Mouse (Mus musculus): ENCODE measurements at regions not wholly inside any gene's neighbourhood (a gene's known extent, or its start where the extent isn't known, plus 50 kb on each side); places are given as distances from the start of the nearest gene placed in this dataset.

GRCm38 (mm10) chr2:43254709-43255108 is 300.4 kb upstream of the Kynu start:
- no peak overlapping the region for H3K9ac ChIP-seq
- no peaks in the 10 kb centered on the region for H3K27me3 ChIP-seq (replicated peaks)
- 85% methylated on average over 3 of the region's 3 CpGs for WGBS
- no peak for ATAC-seq (ENCODE audit: insufficient read depth, low FRiP score, low read depth)
- H3K27ac ChIP-seq: no peak overlapping the region
- H3K4me1 ChIP-seq: no peaks in the 10 kb centered on the region
- H3K9me3 ChIP-seq: no peaks in the 10 kb centered on the region
- no peaks in the 10 kb centered on the region for H3K36me3 ChIP-seq
- H3K4me3 ChIP-seq (replicated peaks): no peak overlapping the region
- H3K4me2 ChIP-seq: no peak overlapping the region

- Histone ChIP-seq H3K36me3 (no peaks in the 10 kb centered on the region), H3K4me1 (no peaks in the 10 kb centered on the region), H3K4me2 (no peak overlapping the region), H3K27me3 (replicated peaks) (no peaks in the 10 kb centered on the region), H3K4me3 (replicated peaks) (no peak overlapping the region), H3K27ac (no peak overlapping the region), H3K9me3 (no peaks in the 10 kb centered on the region), H3K9ac (no peak overlapping the region)
- 82% methylated on average over 1 of the region's 1 CpGs for WGBS
- no peak for ATAC-seq (ENCODE audit: insufficient read depth, low FRiP score, low read depth)
Measured at GRCm38 (mm10) chr2:43270802-43271201, 284.3 kb upstream of the Kynu start.

- no peak; the same call in 1 of the 2 replicates for ATAC-seq (ENCODE audit: insufficient read depth, low FRiP score, low read depth)
- WGBS: 68% methylated on average over 9 of the region's 9 CpGs
- Histone ChIP-seq H3K27ac (no peak overlapping the region), H3K4me3 (replicated peaks) (no peak overlapping the region), H3K9me3 (no peaks in the 10 kb centered on the region), H3K27me3 (replicated peaks) (no peaks in the 10 kb centered on the region), H3K4me2 (no peak overlapping the region), H3K4me1 (no peaks in the 10 kb centered on the region), H3K36me3 (no peaks in the 10 kb centered on the region), H3K9ac (no peak overlapping the region)
Measured at GRCm38 (mm10) chr2:43272080-43272479, 283.0 kb upstream of the Kynu start.

GRCm38 (mm10) chr2:43274012-43274411 is 281.1 kb upstream of the Kynu start:
- Histone ChIP-seq H3K4me2 (no peak overlapping the region), H3K27ac (no peak overlapping the region), H3K27me3 (replicated peaks) (no peaks in the 10 kb centered on the region), H3K4me3 (replicated peaks) (no peak overlapping the region), H3K9ac (no peak overlapping the region), H3K36me3 (no peaks in the 10 kb centered on the region), H3K4me1 (no peaks in the 10 kb centered on the region), H3K9me3 (no peaks in the 10 kb centered on the region)
- no peak for ATAC-seq (ENCODE audit: insufficient read depth, low FRiP score, low read depth)
- 69% methylated on average over 2 of the region's 2 CpGs for whole genome bisulfite sequencing

GRCm38 (mm10) chr2:43295801-43296200 is 259.3 kb upstream of the Kynu start:
- Histone ChIP-seq H3K9ac (no peak overlapping the region), H3K4me3 (replicated peaks) (no peak overlapping the region), H3K36me3 (no peaks in the 10 kb centered on the region), H3K4me2 (no peak overlapping the region), H3K27ac (no peak overlapping the region), H3K9me3 (no peaks in the 10 kb centered on the region), H3K27me3 (replicated peaks) (no peaks in the 10 kb centered on the region), H3K4me1 (no peaks in the 10 kb centered on the region)
- ATAC-seq (ENCODE audit: insufficient read depth, low FRiP score, low read depth): no peak
- 73% methylated on average over 2 of the region's 2 CpGs for WGBS

GRCm38 (mm10) chr2:43323836-43324235 is 231.3 kb upstream of the Kynu start:
- Histone ChIP-seq H3K27me3 (replicated peaks) (no peaks in the 10 kb centered on the region), H3K4me3 (replicated peaks) (no peak overlapping the region), H3K4me2 (no peak overlapping the region), H3K9me3 (no peaks in the 10 kb centered on the region), H3K36me3 (no peaks in the 10 kb centered on the region), H3K4me1 (no peaks in the 10 kb centered on the region), H3K27ac (no peak overlapping the region), H3K9ac (no peak overlapping the region)
- ATAC-seq (ENCODE audit: insufficient read depth, low FRiP score, low read depth): no peak
- 88% methylated on average over 1 of the region's 1 CpGs for WGBS

- WGBS: 71% methylated on average over 2 of the region's 2 CpGs
- no peak for ATAC-seq (ENCODE audit: insufficient read depth, low FRiP score, low read depth)
- H3K4me3 ChIP-seq (replicated peaks): no peak overlapping the region
- H3K9me3 ChIP-seq: no peaks in the 10 kb centered on the region
- no peaks in the 10 kb centered on the region for H3K4me1 ChIP-seq
- no peaks in the 10 kb centered on the region for H3K27me3 ChIP-seq (replicated peaks)
- no peak overlapping the region for H3K4me2 ChIP-seq
- no peak overlapping the region for H3K27ac ChIP-seq
- H3K9ac ChIP-seq: no peak overlapping the region
- no peaks in the 10 kb centered on the region for H3K36me3 ChIP-seq
Measured at GRCm38 (mm10) chr2:43364301-43364700, 190.8 kb upstream of the Kynu start.

GRCm38 (mm10) chr2:43365812-43366211 is 189.3 kb upstream of the Kynu start:
- no peaks in the 10 kb centered on the region for H3K36me3 ChIP-seq
- H3K9me3 ChIP-seq: no peaks in the 10 kb centered on the region
- no peaks in the 10 kb centered on the region for H3K27me3 ChIP-seq (replicated peaks)
- H3K27ac ChIP-seq: no peak overlapping the region
- WGBS: 62% methylated on average over 2 of the region's 2 CpGs
- H3K4me1 ChIP-seq: no peaks in the 10 kb centered on the region
- H3K4me2 ChIP-seq: no peak overlapping the region
- ATAC-seq (ENCODE audit: insufficient read depth, low FRiP score, low read depth): no peak
- H3K4me3 ChIP-seq (replicated peaks): no peak overlapping the region
- H3K9ac ChIP-seq: no peak overlapping the region

- Histone ChIP-seq H3K4me2 (no peak overlapping the region), H3K27me3 (replicated peaks) (no peaks in the 10 kb centered on the region), H3K27ac (no peak overlapping the region), H3K9ac (no peak overlapping the region), H3K4me1 (no peaks in the 10 kb centered on the region), H3K36me3 (no peaks in the 10 kb centered on the region), H3K9me3 (no peaks in the 10 kb centered on the region), H3K4me3 (replicated peaks) (no peak overlapping the region)
- no peak for ATAC-seq (ENCODE audit: insufficient read depth, low FRiP score, low read depth)
Measured at GRCm38 (mm10) chr2:43403348-43403747, 151.8 kb upstream of the Kynu start.

GRCm38 (mm10) chr2:43404163-43404967 is 150.8 kb upstream of the Kynu start:
- Histone ChIP-seq H3K27me3 (replicated peaks) (no peaks in the 10 kb centered on the region), H3K9ac (no peak overlapping the region), H3K4me2 (no peak overlapping the region), H3K4me3 (replicated peaks) (no peak overlapping the region), H3K9me3 (no peaks in the 10 kb centered on the region), H3K4me1 (no peaks in the 10 kb centered on the region), H3K36me3 (no peaks in the 10 kb centered on the region), H3K27ac (no peak overlapping the region)
- WGBS: 61% methylated on average over 6 of the region's 6 CpGs
- ATAC-seq (ENCODE audit: insufficient read depth, low FRiP score, low read depth): peak; percentile 71

GRCm38 (mm10) chr2:43437251-43437650 is 117.9 kb upstream of the Kynu start:
- H3K27me3 ChIP-seq (replicated peaks): no peaks in the 10 kb centered on the region
- H3K9me3 ChIP-seq: no peaks in the 10 kb centered on the region
- no peak overlapping the region for H3K4me2 ChIP-seq
- no peaks in the 10 kb centered on the region for H3K4me1 ChIP-seq
- no peak overlapping the region for H3K4me3 ChIP-seq (replicated peaks)
- no peaks in the 10 kb centered on the region for H3K36me3 ChIP-seq
- no peak overlapping the region for H3K9ac ChIP-seq
- WGBS: 32% methylated on average over 3 of the region's 3 CpGs
- no peak overlapping the region for H3K27ac ChIP-seq
- ATAC-seq (ENCODE audit: insufficient read depth, low FRiP score, low read depth): no peak

GRCm38 (mm10) chr2:43455158-43455873 is 99.8 kb upstream of the Kynu start:
- 79% methylated on average over 10 of the region's 10 CpGs for WGBS
- no peaks in the 10 kb centered on the region for H3K4me1 ChIP-seq
- H3K9ac ChIP-seq: no peak overlapping the region
- H3K4me3 ChIP-seq (replicated peaks): no peak overlapping the region
- no peak for ATAC-seq (ENCODE audit: insufficient read depth, low FRiP score, low read depth)
- no peaks in the 10 kb centered on the region for H3K27me3 ChIP-seq (replicated peaks)
- no peaks in the 10 kb centered on the region for H3K36me3 ChIP-seq
- H3K9me3 ChIP-seq: no peaks in the 10 kb centered on the region
- no peak overlapping the region for H3K27ac ChIP-seq
- no peak overlapping the region for H3K4me2 ChIP-seq

All from stomach, embryonic 15.5 days (tissue).